Mouse (Mus musculus): ENCODE results near the gene Eif4g3.
A peak's percentile ranks its signal among the peaks of the same experiment; 100 is the strongest.

Gene Eif4g3

DNA sequence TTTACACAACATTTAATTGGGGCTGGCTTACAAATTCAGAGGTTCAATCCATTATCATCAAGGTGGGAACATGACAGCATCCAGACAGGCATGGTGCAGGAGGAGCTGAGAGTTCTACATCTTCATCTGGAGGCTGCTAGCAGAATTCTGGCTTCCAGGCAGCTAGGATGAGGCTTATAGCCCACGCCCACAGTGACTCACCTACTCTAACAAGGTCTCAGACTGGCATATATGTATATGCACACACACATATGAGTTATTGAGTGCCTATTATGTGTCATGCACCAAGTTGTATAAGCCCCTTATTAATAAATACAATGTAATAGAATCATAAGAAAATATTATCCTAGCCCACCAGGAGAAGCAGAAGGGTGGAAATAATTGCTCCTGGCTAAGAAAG, 10.0 kb upstream of the Eif4g3 start:
- Histone ChIP-seq H3K27me3 (ENCODE audit: insufficient read depth, low read length) (no peaks in the 10 kb centered on the region), H3K36me3 (ENCODE audit: insufficient read depth, low read length) (no peaks in the 10 kb centered on the region), H3K9me3 (ENCODE audit: low read length) (no peaks in the 10 kb centered on the region), H3K4me1 (replicated peaks; ENCODE audit: low read depth, low read length) (peaks cover 3% of the 10 kb centered on the region; the same call in 1 of the 2 replicates), H3K4me3 (replicated peaks; ENCODE audit: low read length) (no peak overlapping the region)
- TF ChIP-seq NANOG (IDR thresholded peaks at IDR 0.05; ENCODE audit: borderline replicate concordance, low read length) (no peak), CTCF (conservative IDR thresholded peaks at IDR 0.05; ENCODE audit: low read length) (no peak), POU5F1 (IDR thresholded peaks at IDR 0.05; ENCODE audit: borderline replicate concordance, low read length) (no peak)

DNA sequence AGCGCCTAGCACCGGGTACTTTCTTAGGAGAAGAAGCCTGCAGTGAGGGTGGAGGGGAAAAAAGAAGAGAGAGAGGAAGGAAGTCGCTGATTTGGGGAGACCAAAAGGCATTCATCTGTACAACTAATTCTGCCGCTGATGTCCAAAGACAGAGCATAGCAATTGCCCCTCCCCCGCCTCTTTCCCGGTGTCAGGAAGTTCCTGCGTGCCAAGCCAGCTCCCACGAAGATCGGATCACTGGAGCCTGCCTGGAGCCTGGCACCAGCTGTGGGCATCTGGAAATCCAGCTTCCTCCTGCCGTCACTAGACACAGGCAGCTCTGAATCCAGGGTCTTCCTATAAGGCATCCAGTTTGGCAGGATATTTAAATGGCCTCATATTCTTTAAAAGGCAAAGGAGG, 8.6 kb upstream of the Eif4g3 start:
- Histone ChIP-seq H3K36me3 (ENCODE audit: insufficient read depth, low read length) (no peaks in the 10 kb centered on the region), H3K27me3 (ENCODE audit: insufficient read depth, low read length) (peaks cover 3% of the 10 kb centered on the region; the same call in 1 of the 2 replicates), H3K9me3 (ENCODE audit: low read length) (no peaks in the 10 kb centered on the region), H3K4me3 (replicated peaks; ENCODE audit: low read length) (no peak overlapping the region), H3K4me1 (replicated peaks; ENCODE audit: low read depth, low read length) (peaks cover 3% of the 10 kb centered on the region; the same call in 1 of the 2 replicates)
- TF ChIP-seq POU5F1 (IDR thresholded peaks at IDR 0.05; ENCODE audit: borderline replicate concordance, low read length): no peak
- no peak for TF ChIP-seq NANOG (IDR thresholded peaks at IDR 0.05; ENCODE audit: borderline replicate concordance, low read length)
- no peak for TF ChIP-seq CTCF (conservative IDR thresholded peaks at IDR 0.05; ENCODE audit: low read length)

DNA sequence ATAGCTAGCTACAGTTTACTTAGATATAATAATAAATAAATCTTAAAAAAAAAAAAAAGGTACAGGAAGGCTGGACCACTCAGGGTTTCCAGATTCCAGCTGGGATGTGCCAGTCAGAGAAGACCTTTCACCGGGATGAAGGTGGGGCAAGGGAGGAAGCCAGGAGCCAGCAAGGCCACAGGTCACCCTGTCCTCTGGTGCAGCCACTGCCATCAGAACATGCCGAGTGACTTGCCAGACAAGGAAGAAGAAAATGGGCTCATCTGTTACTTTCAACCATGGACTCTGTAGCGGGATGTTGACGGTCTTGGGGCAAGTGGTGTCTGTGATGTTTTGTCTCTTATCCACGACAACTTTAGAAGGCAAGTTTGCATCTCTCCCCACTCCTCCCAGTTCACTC, 8.1 kb upstream of the Eif4g3 start:
- peaks cover 6% of the 10 kb centered on the region for H3K27me3 ChIP-seq (ENCODE audit: insufficient read depth, low read length)
- H3K4me1 ChIP-seq (replicated peaks; ENCODE audit: low read depth, low read length): peaks cover 3% of the 10 kb centered on the region; the same call in 1 of the 2 replicates
- H3K9me3 ChIP-seq (ENCODE audit: low read length): no peaks in the 10 kb centered on the region
- no peak overlapping the region for H3K4me3 ChIP-seq (replicated peaks; ENCODE audit: low read length)
- TF ChIP-seq NANOG (IDR thresholded peaks at IDR 0.05; ENCODE audit: borderline replicate concordance, low read length) (no peak), POU5F1 (IDR thresholded peaks at IDR 0.05; ENCODE audit: borderline replicate concordance, low read length) (no peak), CTCF (conservative IDR thresholded peaks at IDR 0.05; ENCODE audit: low read length) (no peak)
- no peaks in the 10 kb centered on the region for H3K36me3 ChIP-seq (ENCODE audit: insufficient read depth, low read length)

DNA sequence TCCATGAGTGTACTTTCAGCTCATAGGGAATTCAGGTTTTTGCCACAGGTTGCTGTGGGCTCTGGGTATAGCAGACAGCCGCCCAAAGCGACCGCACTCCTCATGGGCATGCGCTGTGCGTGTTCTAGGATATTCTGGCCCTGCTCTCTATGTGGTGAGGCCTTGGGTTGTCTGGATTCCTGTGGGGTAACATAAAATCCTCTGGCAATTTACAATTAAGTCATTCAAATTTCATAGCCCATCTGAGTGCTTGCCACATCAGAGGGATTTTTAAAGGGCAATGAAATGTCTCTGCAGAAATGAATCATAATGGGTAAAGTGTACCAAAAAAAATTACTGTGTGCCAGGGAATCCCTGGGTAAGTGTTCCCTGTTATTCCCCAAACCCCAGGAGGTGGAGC, 3.4 kb upstream of the Eif4g3 start:
- Histone ChIP-seq H3K4me1 (replicated peaks; ENCODE audit: low read depth, low read length) (peaks cover 24% of the 10 kb centered on the region), H3K36me3 (ENCODE audit: insufficient read depth, low read length) (no peaks in the 10 kb centered on the region), H3K9me3 (ENCODE audit: low read length) (peaks cover 3% of the 10 kb centered on the region; the same call in 1 of the 2 replicates), H3K4me3 (replicated peaks; ENCODE audit: low read length) (no peak overlapping the region), H3K27me3 (ENCODE audit: insufficient read depth, low read length) (peaks cover 33% of the 10 kb centered on the region)
- TF ChIP-seq POU5F1 (IDR thresholded peaks at IDR 0.05; ENCODE audit: borderline replicate concordance, low read length): no peak
- no peak for TF ChIP-seq NANOG (IDR thresholded peaks at IDR 0.05; ENCODE audit: borderline replicate concordance, low read length)
- TF ChIP-seq CTCF (conservative IDR thresholded peaks at IDR 0.05; ENCODE audit: low read length): no peak

DNA sequence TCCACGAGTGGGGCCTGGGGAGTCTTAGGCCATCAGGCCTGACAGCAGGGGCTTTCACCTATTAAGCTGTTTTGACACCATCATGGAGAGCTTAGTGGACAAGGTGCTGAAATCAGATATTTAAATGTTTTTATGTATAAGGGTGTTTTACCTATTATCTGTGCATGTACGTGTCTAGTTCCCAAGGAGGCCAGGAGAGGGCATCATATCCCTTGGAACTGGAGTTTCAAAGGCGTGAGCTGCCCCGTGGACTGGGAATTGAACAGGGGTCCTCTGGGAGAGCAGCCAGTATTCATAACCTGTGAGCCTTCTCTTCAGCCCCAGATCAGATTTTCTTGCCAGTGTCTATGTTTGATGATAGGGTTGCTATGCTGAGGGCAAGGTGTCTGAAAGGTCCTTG, 2.4 kb upstream of the Eif4g3 start:
- peaks cover 34% of the 10 kb centered on the region for H3K4me1 ChIP-seq (replicated peaks; ENCODE audit: low read depth, low read length)
- TF ChIP-seq POU5F1 (IDR thresholded peaks at IDR 0.05; ENCODE audit: borderline replicate concordance, low read length) (no peak), CTCF (conservative IDR thresholded peaks at IDR 0.05; ENCODE audit: low read length) (peak; percentile 30)
- peaks cover 38% of the 10 kb centered on the region for H3K27me3 ChIP-seq (ENCODE audit: insufficient read depth, low read length)
- peaks cover 6% of the 10 kb centered on the region for H3K36me3 ChIP-seq (ENCODE audit: insufficient read depth, low read length)
- peaks cover 3% of the 10 kb centered on the region; the same call in 1 of the 2 replicates for H3K9me3 ChIP-seq (ENCODE audit: low read length)
- no peak overlapping the region for H3K4me3 ChIP-seq (replicated peaks; ENCODE audit: low read length)

DNA sequence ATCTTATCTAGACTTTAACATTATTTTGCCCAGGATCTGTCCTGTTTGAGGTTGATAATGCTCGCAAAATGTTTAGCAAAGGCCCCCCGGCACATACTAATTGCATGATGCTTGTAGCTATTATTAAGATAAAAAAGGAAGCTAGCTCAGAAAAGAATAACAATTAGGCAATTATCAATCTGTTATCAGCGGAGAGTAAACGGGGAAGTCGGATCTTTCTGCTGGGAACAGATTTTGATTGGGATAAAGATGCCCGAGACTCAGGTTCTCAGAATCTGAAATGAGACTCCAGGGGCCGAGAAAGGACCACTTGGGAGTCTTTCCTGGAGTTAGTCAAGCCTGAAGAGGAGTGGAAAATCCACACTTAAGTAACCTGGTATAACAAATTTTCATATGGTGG, 1.6 kb upstream of the Eif4g3 start:
- no peak for TF ChIP-seq CTCF (conservative IDR thresholded peaks at IDR 0.05; ENCODE audit: low read length)
- no peak for TF ChIP-seq NANOG (IDR thresholded peaks at IDR 0.05; ENCODE audit: borderline replicate concordance, low read length)
- TF ChIP-seq POU5F1 (IDR thresholded peaks at IDR 0.05; ENCODE audit: borderline replicate concordance, low read length): no peak
- Histone ChIP-seq H3K27me3 (ENCODE audit: insufficient read depth, low read length) (peaks cover 40% of the 10 kb centered on the region), H3K36me3 (ENCODE audit: insufficient read depth, low read length) (peaks cover 14% of the 10 kb centered on the region), H3K4me1 (replicated peaks; ENCODE audit: low read depth, low read length) (peaks cover 42% of the 10 kb centered on the region), H3K4me3 (replicated peaks; ENCODE audit: low read length) (no peak overlapping the region), H3K9me3 (ENCODE audit: low read length) (peaks cover 3% of the 10 kb centered on the region; the same call in 1 of the 2 replicates)

DNA sequence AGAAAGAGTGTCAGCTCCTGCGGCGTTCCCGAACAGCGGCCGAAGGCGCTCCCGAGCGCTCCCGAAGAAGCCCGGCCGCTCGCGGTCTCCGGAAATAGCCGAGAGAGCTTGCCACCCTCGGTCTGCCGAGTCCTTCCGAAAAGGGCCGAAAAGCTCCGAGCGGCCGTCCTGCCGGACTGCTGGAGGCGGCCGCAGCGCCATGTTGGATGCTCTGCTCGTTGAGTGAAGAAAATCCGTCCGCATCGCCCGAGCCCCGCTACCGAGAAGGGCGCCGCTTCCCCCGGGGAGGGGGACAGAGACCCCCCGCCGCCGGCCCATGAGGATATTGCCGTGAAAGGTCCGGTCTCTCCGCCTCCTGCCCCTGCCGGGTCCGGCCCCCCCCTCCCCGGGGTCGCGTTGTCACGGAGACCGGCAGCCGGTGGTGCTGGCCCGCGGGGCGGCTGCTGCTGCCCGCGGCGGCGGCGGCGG, 503 bp downstream of the Eif4g3 start:
- H3K36me3 ChIP-seq (ENCODE audit: insufficient read depth, low read length): peaks cover 30% of the 10 kb centered on the region
- peaks cover 3% of the 10 kb centered on the region; the same call in 1 of the 2 replicates for H3K9me3 ChIP-seq (ENCODE audit: low read length)
- H3K4me3 ChIP-seq (replicated peaks; ENCODE audit: low read length): peak overlapping the region; percentile 85
- peaks cover 40% of the 10 kb centered on the region for H3K27me3 ChIP-seq (ENCODE audit: insufficient read depth, low read length)
- peaks cover 50% of the 10 kb centered on the region for H3K4me1 ChIP-seq (replicated peaks; ENCODE audit: low read depth, low read length)
- no peak for TF ChIP-seq POU5F1 (IDR thresholded peaks at IDR 0.05; ENCODE audit: borderline replicate concordance, low read length)

DNA sequence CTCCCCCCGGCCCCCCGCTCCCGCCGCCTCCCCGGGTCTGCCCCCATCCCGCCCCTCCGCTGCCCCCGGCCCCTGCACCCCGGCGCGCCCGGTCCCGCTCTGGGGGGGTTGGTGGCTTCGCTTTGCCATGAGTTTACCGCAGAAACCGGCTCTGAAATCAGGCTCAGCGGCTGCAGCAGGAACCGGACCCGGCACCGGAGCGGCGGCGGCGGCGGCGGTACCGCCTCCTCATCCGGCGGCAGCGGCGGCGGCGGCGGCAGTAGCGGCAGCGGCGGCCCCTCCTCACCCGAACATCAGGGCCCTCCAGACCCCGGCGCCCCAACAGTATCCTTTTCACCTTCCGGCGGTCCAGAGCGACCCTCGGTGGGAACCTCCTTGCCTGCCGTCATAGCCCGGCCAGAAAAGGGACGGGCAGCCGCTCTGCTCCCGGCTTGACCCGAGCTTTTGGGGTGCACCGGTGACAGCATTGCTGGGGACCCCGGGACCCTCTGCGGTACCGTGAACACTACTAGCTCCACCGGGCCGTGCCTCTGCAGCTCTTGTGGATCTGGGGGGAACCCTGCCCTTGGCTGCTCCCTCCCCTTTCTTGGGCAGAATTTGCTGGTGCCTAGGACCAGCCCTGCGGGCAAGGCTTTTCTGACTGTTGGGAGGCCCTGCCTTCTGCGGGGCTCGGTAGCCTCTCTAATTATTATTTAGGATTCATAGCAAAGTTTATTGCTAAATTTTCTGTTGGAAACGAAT, 1.2 kb downstream of the Eif4g3 start:
- Histone ChIP-seq H3K4me1 (replicated peaks; ENCODE audit: low read depth, low read length) (peaks cover 50% of the 10 kb centered on the region), H3K27me3 (ENCODE audit: insufficient read depth, low read length) (peaks cover 37% of the 10 kb centered on the region), H3K36me3 (ENCODE audit: insufficient read depth, low read length) (peaks cover 37% of the 10 kb centered on the region), H3K9me3 (ENCODE audit: low read length) (peaks cover 3% of the 10 kb centered on the region; the same call in 1 of the 2 replicates), H3K4me3 (replicated peaks; ENCODE audit: low read length) (peak overlapping the region; percentile 85)
- TF ChIP-seq CTCF (conservative IDR thresholded peaks at IDR 0.05; ENCODE audit: low read length): no peak
- TF ChIP-seq POU5F1 (IDR thresholded peaks at IDR 0.05; ENCODE audit: borderline replicate concordance, low read length): no peak
- no peak for TF ChIP-seq NANOG (IDR thresholded peaks at IDR 0.05; ENCODE audit: borderline replicate concordance, low read length)
